Mouse (Mus musculus) MEL (cell line): ENCODE results near the gene Lpcat1. TPM values are rescaled to one million over a fixed set of nuclear protein-coding genes. Genes with fewer than 3 reads are reported as not detected.

Experiments
- DNase-seq: peaks from one replicate; pipeline ENCODE4 v3.0.0; 2011; ENCODE audit warnings: low read depth, low spot score
- H3K27ac ChIP-seq: 2 replicates; pipeline ENCODE4 v1.5.1; 2012; ENCODE audit warnings: low read depth, mild to moderate bottlenecking, control low read depth, low read length, moderate library complexity; ENCODE audit not compliant: control insufficient read depth
- H3K27me3 ChIP-seq, 2 experiments: fragments of 150-350 bp in 1 of 2; sonication (generic) in 1 of 2; 2 replicates each; pipeline ENCODE4 v1.6.1; 2012; ENCODE audit warnings: low read length in 2 of 2, mild to moderate bottlenecking in 2 of 2, improper control_type of control experiment in 1 of 2, moderate library complexity in 1 of 2; ENCODE audit not compliant: insufficient read depth in 2 of 2, control insufficient read depth in 1 of 2
- H3K36me3 ChIP-seq, 2 experiments: 2 replicates each; pipeline ENCODE4 v1.6.1; 2012 to 2014; ENCODE audit warnings: low read length in 2 of 2, improper control_type of control experiment in 1 of 2, inconsistent platforms in 1 of 2, mild to moderate bottlenecking in 1 of 2; ENCODE audit not compliant: insufficient read depth in 2 of 2, control insufficient read depth in 1 of 2
- H3K4me1 ChIP-seq, 2 experiments: fragments of 150-350 bp in 1 of 2; sonication (generic) in 1 of 2; 2 replicates each; pipeline ENCODE4 v1.6.1; 2012; ENCODE audit warnings: low read length in 2 of 2, improper control_type of control experiment in 1 of 2, mild to moderate bottlenecking in 1 of 2; ENCODE audit not compliant: insufficient read depth in 2 of 2, control insufficient read depth in 1 of 2
- H3K4me3 ChIP-seq, 2 experiments: fragments of 150-350 bp in 1 of 2; sonication (generic) in 1 of 2; 2 replicates each; pipeline ENCODE4 v1.5.1; 2012; ENCODE audit warnings: low read depth in 2 of 2, low read length in 2 of 2, mild to moderate bottlenecking in 2 of 2, moderate library complexity in 2 of 2, control low read depth in 1 of 2, improper control_type of control experiment in 1 of 2; ENCODE audit not compliant: control insufficient read depth in 1 of 2, insufficient read depth in 1 of 2
- H3K79me2 ChIP-seq: 2 replicates; pipeline ENCODE4 v1.6.1; 2012; ENCODE audit warnings: mild to moderate bottlenecking, low read length, moderate library complexity; ENCODE audit not compliant: control insufficient read depth, poor library complexity, insufficient read depth
- H3K9ac ChIP-seq: 2 replicates; pipeline ENCODE4 v1.6.1; 2012; ENCODE audit warnings: low read depth, mild to moderate bottlenecking, control low read depth, low read length, moderate library complexity; ENCODE audit not compliant: control insufficient read depth, poor library complexity, severe bottlenecking
- H3K9me3 ChIP-seq: fragments of 150-350 bp; sonication (generic); replicated peaks from 2 replicates; pipeline ENCODE4 v1.6.1; 2012; ENCODE audit warnings: mild to moderate bottlenecking, low read length, improper control_type of control experiment, moderate library complexity; ENCODE audit not compliant: insufficient read depth
- BHLHE40 ChIP-seq: IDR thresholded peaks from 2 replicates; pipeline ENCODE4 v1.6.1; 2012; ENCODE audit warnings: low read depth, mild to moderate bottlenecking, inconsistent platforms, low read length, improper control_type of control experiment, borderline replicate concordance
- CHD2 ChIP-seq: IDR thresholded peaks from 2 replicates; pipeline ENCODE4 v1.6.1; 2011; ENCODE audit warnings: low read length, improper control_type of control experiment
- CTCF ChIP-seq, 3 experiments: IDR thresholded peaks in 2 of 3; conservative IDR thresholded peaks in 1 of 3; 2 replicates each; pipeline ENCODE4 v1.5.1; 2011 to 2012; ENCODE audit warnings: low read length in 3 of 3, low read depth in 2 of 3, mild to moderate bottlenecking in 2 of 3, improper control_type of control experiment in 1 of 3, inconsistent platforms in 1 of 3, mixed read lengths in 1 of 3, moderate library complexity in 1 of 3; ENCODE audit not compliant: control insufficient read depth in 1 of 3, insufficient read depth in 1 of 3, poor library complexity in 1 of 3, severe bottlenecking in 1 of 3
- E2F4 ChIP-seq: IDR thresholded peaks from 2 replicates; pipeline ENCODE4 v1.6.1; 2011; ENCODE audit warnings: low read depth, low read length, improper control_type of control experiment, borderline replicate concordance
- ETS1 ChIP-seq: IDR thresholded peaks from 2 replicates; pipeline ENCODE4 v1.6.1; 2012; ENCODE audit warnings: low read depth, mild to moderate bottlenecking, inconsistent platforms, low read length, improper control_type of control experiment, moderate library complexity
- HCFC1 ChIP-seq: IDR thresholded peaks from 2 replicates; pipeline ENCODE4 v1.6.1; 2012; ENCODE audit warnings: low read depth, mild to moderate bottlenecking, inconsistent platforms, low read length, improper control_type of control experiment, moderate library complexity
- MAX ChIP-seq: IDR thresholded peaks from 2 replicates; pipeline ENCODE4 v1.6.1; 2011; ENCODE audit warnings: low read length, improper control_type of control experiment
- MEF2A ChIP-seq: IDR thresholded peaks from 2 replicates; pipeline ENCODE4 v1.6.1; 2014; ENCODE audit warnings: low read depth, mild to moderate bottlenecking, inconsistent platforms, low read length, improper control_type of control experiment; ENCODE audit not compliant: poor library complexity, insufficient replicate concordance, severe bottlenecking; ENCODE audit errors: extremely low read depth
- MXI1 ChIP-seq: IDR thresholded peaks from 2 replicates; pipeline ENCODE4 v1.6.1; 2011; ENCODE audit warnings: mild to moderate bottlenecking, low read depth, low read length, improper control_type of control experiment
- MYB ChIP-seq: IDR thresholded peaks from 2 replicates; pipeline ENCODE4 v1.6.1; 2011; ENCODE audit warnings: mild to moderate bottlenecking, low read depth, low read length, improper control_type of control experiment
- MYC ChIP-seq: IDR thresholded peaks from 2 replicates; pipeline ENCODE4 v1.6.1; 2011; ENCODE audit warnings: low read depth, mild to moderate bottlenecking, low read length, improper control_type of control experiment, moderate library complexity
- NELFE ChIP-seq: IDR thresholded peaks from 2 replicates; pipeline ENCODE4 v1.6.1; 2011; ENCODE audit warnings: low read depth, low read length, improper control_type of control experiment
- POLR2A ChIP-seq, 2 experiments: IDR thresholded peaks; 2 replicates each; pipeline ENCODE4 v1.6.1; 2011 to 2012; ENCODE audit warnings: low read length in 2 of 2, mild to moderate bottlenecking in 2 of 2, control low read depth in 1 of 2, improper control_type of control experiment in 1 of 2, low read depth in 1 of 2, moderate library complexity in 1 of 2; ENCODE audit not compliant: control insufficient read depth in 1 of 2, insufficient read depth in 1 of 2, poor library complexity in 1 of 2
- POLR2AphosphoS2 ChIP-seq: IDR thresholded peaks from 2 replicates; pipeline ENCODE4 v1.6.1; 2011; ENCODE audit warnings: low read length, improper control_type of control experiment
- RAD21 ChIP-seq: IDR thresholded peaks from 2 replicates; pipeline ENCODE4 v1.6.1; 2011; ENCODE audit warnings: mild to moderate bottlenecking, low read depth, low read length, improper control_type of control experiment
- RCOR1 ChIP-seq: IDR thresholded peaks from 2 replicates; pipeline ENCODE4 v1.6.1; 2012; ENCODE audit warnings: low read depth, mild to moderate bottlenecking, inconsistent platforms, low read length, improper control_type of control experiment
- SIN3A ChIP-seq: IDR thresholded peaks from 2 replicates; pipeline ENCODE4 v1.6.1; 2012; ENCODE audit warnings: low read length, improper control_type of control experiment, inconsistent platforms
- SMC3 ChIP-seq: IDR thresholded peaks from 2 replicates; pipeline ENCODE4 v1.6.1; 2011; ENCODE audit warnings: low read depth, low read length, improper control_type of control experiment
- TBP ChIP-seq: IDR thresholded peaks from 2 replicates; pipeline ENCODE4 v1.8.0; 2011; ENCODE audit warnings: low read depth, low read length, improper control_type of control experiment
- UBTF ChIP-seq: IDR thresholded peaks from 2 replicates; pipeline ENCODE4 v1.6.1; 2012; ENCODE audit warnings: low read depth, mild to moderate bottlenecking, inconsistent platforms, low read length, improper control_type of control experiment, moderate library complexity, borderline replicate concordance; ENCODE audit not compliant: insufficient read depth
- USF1 ChIP-seq: IDR thresholded peaks from 2 replicates; pipeline ENCODE4 v1.6.1; 2014; ENCODE audit warnings: low read depth, mild to moderate bottlenecking, inconsistent platforms, low read length, improper control_type of control experiment, moderate library complexity
- USF2 ChIP-seq, 2 experiments: IDR thresholded peaks; 2 replicates each; pipeline ENCODE4 v1.6.1; 2011 to 2012; ENCODE audit warnings: improper control_type of control experiment in 2 of 2, low read length in 2 of 2, borderline replicate concordance in 1 of 2, inconsistent platforms in 1 of 2, low read depth in 1 of 2, mild to moderate bottlenecking in 1 of 2; ENCODE audit not compliant: insufficient read depth in 1 of 2
- ZC3H11A ChIP-seq: IDR thresholded peaks from 2 replicates; pipeline ENCODE4 v1.6.1; 2012; ENCODE audit warnings: low read depth, mild to moderate bottlenecking, inconsistent platforms, low read length, improper control_type of control experiment
- ZKSCAN1 ChIP-seq: IDR thresholded peaks from 2 replicates; pipeline ENCODE4 v1.6.1; 2012; ENCODE audit warnings: low read depth, mild to moderate bottlenecking, inconsistent platforms, low read length, improper control_type of control experiment, moderate library complexity
- ZNF384 ChIP-seq: IDR thresholded peaks from 2 replicates; pipeline ENCODE4 v1.6.1; 2012; ENCODE audit warnings: low read depth, mild to moderate bottlenecking, inconsistent platforms, low read length, improper control_type of control experiment
- polyA plus RNA-seq, 2 experiments: library from polyadenylated mRNA; stranded (reverse) in 1 of 2; unstranded in 1 of 2; fragments of >175 nt in 1 of 2; fragments of >200 nt in 1 of 2; gene quantifications; 2 replicates each; pipeline versions ENCODE4 v1.2.1 to v1.2.4; 2012; ENCODE audit warnings: low replicate concordance in 2 of 2, low read depth in 1 of 2; ENCODE audit not compliant: insufficient read length in 2 of 2, insufficient read depth in 1 of 2, missing spikeins in 1 of 2
- total RNA-seq: library from RNA; depleted of rRNA; stranded (reverse); fragments of 300-350 nt; gene quantifications from 2 replicates; pipeline ENCODE4 v1.2.3, GENCODE M21; 2012

The Lpcat1 gene
- total and polyA plus RNA-seq, 3 experiments: 31.5 to 38.8 TPM; not detected in 1

- Histone ChIP-seq H3K9me3 (no peaks in the 10 kb centered on the region), H3K79me2 (no peaks in the 10 kb centered on the region), H3K4me1 (no peaks in the 10 kb centered on the region), H3K9ac (no peak overlapping the region), H3K36me3 (no peaks in the 10 kb centered on the region), H3K27ac (no peak overlapping the region), H3K27me3 (peaks cover 5 to 6% of the 10 kb centered on the region in 2 experiments), H3K4me3 (no peak overlapping the region)
- DNase-seq: no peak
- TF ChIP-seq TBP (no peak), BHLHE40 (no peak), E2F4 (no peak), MAX (no peak), ZNF384 (no peak), MYB (no peak), RAD21 (no peak), UBTF (no peak), ZKSCAN1 (no peak)
Measured at GRCm38 (mm10) chr13:73434687-73435086, 32.3 kb upstream of the Lpcat1 start.

GRCm38 (mm10) chr13:73435662-73436061 lies 31.3 kb upstream of the Lpcat1 start:
- Histone ChIP-seq H3K27ac (no peak overlapping the region), H3K9ac (no peak overlapping the region), H3K27me3 (peaks cover 2 to 5% of the 10 kb centered on the region in 2 experiments), H3K79me2 (no peaks in the 10 kb centered on the region), H3K4me1 (no peaks in the 10 kb centered on the region), H3K36me3 (no peaks in the 10 kb centered on the region), H3K4me3 (no peak overlapping the region), H3K9me3 (no peaks in the 10 kb centered on the region)
- DNase-seq: no peak
- no peak for TF ChIP-seq CHD2
- TF ChIP-seq RAD21: no peak
- TF ChIP-seq, all 39 proteins: peak for 0

- Histone ChIP-seq H3K27me3 (peaks cover 2 to 5% of the 10 kb centered on the region in 2 experiments), H3K9ac (no peak overlapping the region), H3K4me3 (no peak overlapping the region)
- no peak for DNase-seq
- TF ChIP-seq ETS1 (no peak), POLR2AphosphoS2 (no peak), UBTF (no peak), SMC3 (no peak), MYC (no peak), NELFE (no peak), SIN3A (no peak), MAX (no peak), CHD2 (no peak), ZC3H11A (no peak), ZKSCAN1 (no peak), CTCF (IDR thresholded peaks at IDR 0.05 in 2 of 3, conservative IDR thresholded peaks at IDR 0.05 in 1 of 3; ENCODE audit: control insufficient read depth in 1 of 3, insufficient read depth in 1 of 3, low read depth in 2 of 3, low read length in 3 of 3, poor library complexity in 1 of 3, severe bottlenecking in 1 of 3) (no peak), USF1 (no peak), RAD21 (no peak), MXI1 (no peak), MEF2A (no peak), RCOR1 (no peak), HCFC1 (no peak), USF2 (IDR thresholded peaks at IDR 0.05; ENCODE audit: borderline replicate concordance in 1 of 2, insufficient read depth in 1 of 2, low read depth in 1 of 2, low read length in 2 of 2) (no peak), POLR2A (IDR thresholded peaks at IDR 0.05; ENCODE audit: control insufficient read depth in 1 of 2, insufficient read depth in 1 of 2, low read depth in 1 of 2, low read length in 2 of 2, poor library complexity in 1 of 2) (no peak)
- TF ChIP-seq, all 39 proteins: peak for 0
- no peaks in the 10 kb centered on the region for H3K36me3 ChIP-seq
- no peaks in the 10 kb centered on the region for H3K79me2 ChIP-seq
- H3K4me1 ChIP-seq: no peaks in the 10 kb centered on the region
- H3K9me3 ChIP-seq: no peaks in the 10 kb centered on the region
- H3K27ac ChIP-seq: no peak overlapping the region
Measured at GRCm38 (mm10) chr13:73439057-73439456, 27.9 kb upstream of the Lpcat1 start.
